Mouse (Mus musculus): Measurements from ENCODE around the gene Epha3. TPM values are rescaled to one million over a fixed set of nuclear protein-coding genes. Genes with fewer than 3 reads are reported as not detected.

The Epha3 gene
- polyA plus RNA-seq, 1 experiment from 2014 or later, result 5.5 TPM

DNA sequence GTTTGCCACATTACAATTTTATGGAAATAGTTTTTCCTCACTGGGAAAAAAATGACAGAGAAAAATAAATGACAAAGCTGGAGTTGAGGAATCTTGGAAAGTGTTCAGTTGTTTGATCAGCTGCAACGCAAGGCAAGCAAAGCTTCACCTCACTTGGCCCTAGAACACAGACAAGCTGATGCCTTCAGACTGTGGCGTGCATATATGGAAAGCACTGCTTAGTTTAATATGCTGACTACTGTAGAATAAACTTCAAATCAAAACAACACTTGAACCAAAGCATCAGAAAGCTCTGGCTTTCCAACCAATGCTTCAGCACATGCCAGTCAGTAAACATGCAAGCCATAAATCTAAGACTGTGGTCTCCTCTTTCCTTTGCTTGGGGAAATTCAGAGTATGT is 65.6 kb downstream of the Epha3 start:
- Histone ChIP-seq H3K36me3 (ENCODE audit: control insufficient read depth, insufficient read depth, low read length) (no peaks in the 10 kb centered on the region), H3K9ac (ENCODE audit: low read depth, low read length) (no peak overlapping the region), H3K27ac (ENCODE audit: low read length) (no peak overlapping the region), H3K9me3 (ENCODE audit: control insufficient read depth, low read length) (no peaks in the 10 kb centered on the region), H3K4me3 (ENCODE audit: low read length) (no peak overlapping the region), H3K4me2 (ENCODE audit: low read depth, low read length) (no peak overlapping the region), H3K4me1 (ENCODE audit: control insufficient read depth, insufficient read depth, low read length) (no peaks in the 10 kb centered on the region), H3K27me3 (replicated peaks; ENCODE audit: control insufficient read depth, insufficient read depth, low read length) (no peaks in the 10 kb centered on the region)
- no peak for ATAC-seq
- WGBS, result 58% methylated on average over 2 of the region's 2 CpGs

DNA sequence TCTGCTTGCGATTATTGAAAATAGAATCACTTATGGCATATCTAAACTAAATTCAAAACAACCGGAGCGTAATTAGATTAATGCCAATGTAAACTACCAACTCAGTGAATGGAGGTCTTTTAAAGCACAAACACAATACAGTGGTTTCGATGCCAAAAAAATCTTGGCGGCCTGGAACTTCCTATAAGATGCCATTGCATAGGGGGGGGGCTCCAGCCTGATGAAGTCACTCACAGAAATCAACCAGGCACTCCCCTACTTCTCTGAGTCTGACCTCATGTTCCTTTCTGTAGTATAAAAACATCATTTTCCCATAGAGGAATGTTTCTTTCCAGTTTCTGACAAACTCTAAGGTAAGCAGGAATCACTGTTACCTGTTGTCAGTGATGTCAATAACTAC is 69.7 kb downstream of the Epha3 start:
- no peak overlapping the region for H3K4me3 ChIP-seq (ENCODE audit: low read length)
- WGBS, result 76% methylated on average over 5 of the region's 5 CpGs
- no peak overlapping the region for H3K27ac ChIP-seq (ENCODE audit: low read length)
- H3K27me3 ChIP-seq (replicated peaks; ENCODE audit: control insufficient read depth, insufficient read depth, low read length), result no peaks in the 10 kb centered on the region
- no peak for ATAC-seq
- H3K9me3 ChIP-seq (ENCODE audit: control insufficient read depth, low read length), result no peaks in the 10 kb centered on the region
- H3K9ac ChIP-seq (ENCODE audit: low read depth, low read length), result no peak overlapping the region
- H3K4me1 ChIP-seq (ENCODE audit: control insufficient read depth, insufficient read depth, low read length), result no peaks in the 10 kb centered on the region
- H3K4me2 ChIP-seq (ENCODE audit: low read depth, low read length), result no peak overlapping the region
- no peaks in the 10 kb centered on the region for H3K36me3 ChIP-seq (ENCODE audit: control insufficient read depth, insufficient read depth, low read length)

DNA sequence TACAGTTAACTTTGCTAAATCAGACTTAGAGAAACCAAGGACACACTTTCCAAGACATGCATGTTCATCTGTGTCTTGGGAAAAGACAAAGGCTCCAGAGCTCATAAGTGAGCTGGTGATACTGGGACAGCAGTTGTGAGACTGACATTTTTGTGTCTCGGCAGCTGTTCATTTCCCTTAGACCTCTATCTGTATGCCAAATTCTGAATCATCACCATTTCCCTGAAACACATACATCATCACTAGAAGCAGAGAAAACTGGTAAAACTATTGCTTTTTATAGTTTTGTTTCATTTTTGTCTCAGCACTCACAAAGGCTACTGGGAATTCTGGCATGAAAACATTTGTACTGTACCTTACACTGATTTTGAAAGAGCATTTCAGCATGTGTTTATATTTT is 70.2 kb downstream of the Epha3 start:
- Histone ChIP-seq H3K27me3 (replicated peaks; ENCODE audit: control insufficient read depth, insufficient read depth, low read length) (no peaks in the 10 kb centered on the region), H3K27ac (ENCODE audit: low read length) (no peak overlapping the region), H3K4me3 (ENCODE audit: low read length) (no peak overlapping the region), H3K36me3 (ENCODE audit: control insufficient read depth, insufficient read depth, low read length) (no peaks in the 10 kb centered on the region), H3K4me1 (ENCODE audit: control insufficient read depth, insufficient read depth, low read length) (no peaks in the 10 kb centered on the region), H3K9me3 (ENCODE audit: control insufficient read depth, low read length) (no peaks in the 10 kb centered on the region), H3K4me2 (ENCODE audit: low read depth, low read length) (no peak overlapping the region), H3K9ac (ENCODE audit: low read depth, low read length) (no peak overlapping the region)
- ATAC-seq, result no peak
- WGBS, result 74% methylated on average over 1 of the region's 1 CpGs

DNA sequence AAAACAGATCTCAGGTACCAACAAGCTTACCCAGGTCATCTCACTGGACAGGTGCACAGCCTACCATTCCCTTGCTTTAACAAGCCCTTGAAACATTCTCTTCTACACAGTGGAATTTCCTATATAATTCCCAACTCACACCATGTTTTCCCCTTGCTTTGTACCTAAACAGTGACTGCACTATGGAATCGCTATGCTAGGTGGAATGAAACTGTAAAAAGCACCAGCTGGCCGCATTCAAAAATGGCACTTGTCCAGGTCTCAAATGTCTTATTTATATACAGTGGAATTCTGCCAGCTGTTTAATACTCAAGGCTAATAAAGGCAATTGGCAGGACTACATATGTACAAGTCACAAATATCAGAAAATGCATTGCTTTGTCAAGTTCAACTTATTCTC is 71.9 kb downstream of the Epha3 start:
- 33% methylated on average over 2 of the region's 2 CpGs for WGBS
- no peak for ATAC-seq

DNA sequence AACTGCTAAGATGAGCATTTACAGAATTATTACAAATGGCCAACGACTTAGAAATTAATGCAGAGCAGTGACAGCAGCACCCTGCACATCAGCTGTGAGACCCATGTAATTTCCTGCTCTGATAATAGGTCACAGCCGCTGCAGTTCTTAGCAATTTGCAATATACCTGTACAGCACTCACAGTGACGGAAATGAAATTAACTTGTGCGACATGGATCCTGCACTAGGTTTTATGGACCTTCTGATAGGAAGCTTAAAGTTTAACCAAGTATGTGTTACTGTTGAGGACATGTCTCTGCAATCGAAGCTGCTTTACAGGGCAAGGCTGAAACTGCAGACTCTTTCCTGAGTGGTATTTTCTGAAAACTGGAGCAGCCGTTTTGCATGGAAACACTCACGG is 80.4 kb downstream of the Epha3 start:
- no peaks in the 10 kb centered on the region for H3K27me3 ChIP-seq (replicated peaks; ENCODE audit: control insufficient read depth, insufficient read depth, low read length)
- 40% methylated on average over 7 of the region's 7 CpGs for WGBS
- H3K36me3 ChIP-seq (ENCODE audit: control insufficient read depth, insufficient read depth, low read length), result no peaks in the 10 kb centered on the region
- ATAC-seq, result peak; percentile 100
- no peaks in the 10 kb centered on the region for H3K9me3 ChIP-seq (ENCODE audit: control insufficient read depth, low read length)
- no peak overlapping the region for H3K4me2 ChIP-seq (ENCODE audit: low read depth, low read length)
- no peaks in the 10 kb centered on the region for H3K4me1 ChIP-seq (ENCODE audit: control insufficient read depth, insufficient read depth, low read length)
- no peak overlapping the region for H3K27ac ChIP-seq (ENCODE audit: low read length)
- H3K4me3 ChIP-seq (ENCODE audit: low read length), result no peak overlapping the region
- H3K9ac ChIP-seq (ENCODE audit: low read depth, low read length), result no peak overlapping the region

More for the DNA sequence above, 71.9 kb downstream of the Epha3 start:
- no peaks in the 10 kb centered on the region for H3K4me1 ChIP-seq (ENCODE audit: control insufficient read depth, insufficient read depth, low read length)
- no peaks in the 10 kb centered on the region for H3K27me3 ChIP-seq (replicated peaks; ENCODE audit: control insufficient read depth, insufficient read depth, low read length)
- H3K4me2 ChIP-seq (ENCODE audit: low read depth, low read length), result no peak overlapping the region
- H3K9me3 ChIP-seq (ENCODE audit: control insufficient read depth, low read length), result no peaks in the 10 kb centered on the region
- no peaks in the 10 kb centered on the region for H3K36me3 ChIP-seq (ENCODE audit: control insufficient read depth, insufficient read depth, low read length)
- no peak overlapping the region for H3K9ac ChIP-seq (ENCODE audit: low read depth, low read length)
- H3K4me3 ChIP-seq (ENCODE audit: low read length), result no peak overlapping the region
- H3K27ac ChIP-seq (ENCODE audit: low read length), result no peak overlapping the region

DNA sequence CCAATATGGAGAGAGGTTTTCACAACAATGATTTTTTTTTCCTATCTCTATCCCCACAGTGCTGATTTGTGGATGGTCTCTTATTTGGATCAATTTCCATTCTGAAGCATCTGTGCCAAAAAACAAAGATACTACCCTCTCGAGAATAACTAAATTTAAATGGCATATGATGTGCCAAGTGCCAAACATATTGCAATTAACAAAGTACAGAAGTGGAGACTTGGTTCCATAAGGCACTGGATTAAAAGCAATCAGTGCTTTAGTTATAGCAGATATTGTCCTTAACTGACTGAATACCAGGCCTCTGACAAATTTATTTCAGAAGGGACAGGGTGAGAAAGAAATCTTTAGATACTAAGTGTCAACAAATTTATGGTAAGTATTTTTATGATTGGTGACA is 81.9 kb downstream of the Epha3 start:
- WGBS, result 74% methylated on average over 1 of the region's 1 CpGs

DNA sequence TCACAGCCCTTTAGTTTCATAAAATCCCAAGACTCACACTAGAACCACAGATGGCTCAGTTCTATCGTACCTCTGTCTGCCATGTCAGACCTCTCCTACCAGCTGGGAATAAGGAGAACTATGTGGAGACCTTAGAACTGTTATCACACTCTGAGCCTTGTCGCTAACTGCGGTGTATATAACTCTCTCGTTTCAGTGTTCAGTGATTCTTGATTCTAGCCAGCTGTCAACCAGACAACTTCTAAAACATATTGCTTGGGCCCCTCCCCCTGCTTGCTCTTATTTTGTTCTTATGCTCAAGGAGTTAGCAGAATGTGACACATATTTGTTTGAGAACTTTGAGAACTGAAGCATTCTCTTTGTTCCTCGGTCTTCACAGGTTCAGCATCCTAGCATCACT is 83.8 kb downstream of the Epha3 start:
- ATAC-seq, result no peak
- Histone ChIP-seq H3K4me3 (ENCODE audit: low read length) (no peak overlapping the region), H3K9ac (ENCODE audit: low read depth, low read length) (no peak overlapping the region), H3K36me3 (ENCODE audit: control insufficient read depth, insufficient read depth, low read length) (no peaks in the 10 kb centered on the region), H3K4me1 (ENCODE audit: control insufficient read depth, insufficient read depth, low read length) (no peaks in the 10 kb centered on the region), H3K9me3 (ENCODE audit: control insufficient read depth, low read length) (no peaks in the 10 kb centered on the region), H3K27ac (ENCODE audit: low read length) (no peak overlapping the region), H3K4me2 (ENCODE audit: low read depth, low read length) (no peak overlapping the region), H3K27me3 (replicated peaks; ENCODE audit: control insufficient read depth, insufficient read depth, low read length) (no peaks in the 10 kb centered on the region)
- 74% methylated on average over 5 of the region's 5 CpGs for WGBS

More for the DNA sequence above, 81.9 kb downstream of the Epha3 start:
- Histone ChIP-seq H3K4me2 (ENCODE audit: low read depth, low read length) (no peak overlapping the region), H3K4me3 (ENCODE audit: low read length) (no peak overlapping the region), H3K27me3 (replicated peaks; ENCODE audit: control insufficient read depth, insufficient read depth, low read length) (no peaks in the 10 kb centered on the region), H3K9me3 (ENCODE audit: control insufficient read depth, low read length) (no peaks in the 10 kb centered on the region), H3K9ac (ENCODE audit: low read depth, low read length) (no peak overlapping the region), H3K4me1 (ENCODE audit: control insufficient read depth, insufficient read depth, low read length) (no peaks in the 10 kb centered on the region), H3K27ac (ENCODE audit: low read length) (no peak overlapping the region), H3K36me3 (ENCODE audit: control insufficient read depth, insufficient read depth, low read length) (no peaks in the 10 kb centered on the region)
- no peak for ATAC-seq

DNA sequence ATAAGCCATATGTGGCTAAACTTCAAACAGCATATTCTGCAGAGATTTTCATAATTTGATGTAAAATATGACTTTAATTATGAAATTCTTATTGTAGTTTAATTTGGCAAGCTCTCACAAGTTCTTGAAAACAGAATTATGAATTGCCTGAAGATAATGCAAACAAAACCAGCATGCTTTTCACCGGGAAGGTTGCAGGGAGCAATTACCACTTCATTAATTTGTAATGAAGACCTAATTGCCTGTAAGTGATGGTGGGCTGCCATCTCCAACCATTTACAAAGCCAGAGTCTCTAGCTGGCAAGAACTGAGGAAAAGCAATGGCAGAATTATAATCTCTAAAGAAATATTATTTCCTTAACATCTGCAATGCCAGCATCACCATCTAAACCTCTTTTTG is 86.2 kb downstream of the Epha3 start:
- H3K27ac ChIP-seq (ENCODE audit: low read length), result no peak overlapping the region
- H3K36me3 ChIP-seq (ENCODE audit: control insufficient read depth, insufficient read depth, low read length), result no peaks in the 10 kb centered on the region
- no peaks in the 10 kb centered on the region for H3K4me1 ChIP-seq (ENCODE audit: control insufficient read depth, insufficient read depth, low read length)
- H3K4me2 ChIP-seq (ENCODE audit: low read depth, low read length), result no peak overlapping the region
- no peak overlapping the region for H3K4me3 ChIP-seq (ENCODE audit: low read length)
- H3K9ac ChIP-seq (ENCODE audit: low read depth, low read length), result no peak overlapping the region
- H3K9me3 ChIP-seq (ENCODE audit: control insufficient read depth, low read length), result no peaks in the 10 kb centered on the region
- WGBS, result 59% methylated on average over 1 of the region's 1 CpGs
- H3K27me3 ChIP-seq (replicated peaks; ENCODE audit: control insufficient read depth, insufficient read depth, low read length), result no peaks in the 10 kb centered on the region
- ATAC-seq, result no peak

DNA sequence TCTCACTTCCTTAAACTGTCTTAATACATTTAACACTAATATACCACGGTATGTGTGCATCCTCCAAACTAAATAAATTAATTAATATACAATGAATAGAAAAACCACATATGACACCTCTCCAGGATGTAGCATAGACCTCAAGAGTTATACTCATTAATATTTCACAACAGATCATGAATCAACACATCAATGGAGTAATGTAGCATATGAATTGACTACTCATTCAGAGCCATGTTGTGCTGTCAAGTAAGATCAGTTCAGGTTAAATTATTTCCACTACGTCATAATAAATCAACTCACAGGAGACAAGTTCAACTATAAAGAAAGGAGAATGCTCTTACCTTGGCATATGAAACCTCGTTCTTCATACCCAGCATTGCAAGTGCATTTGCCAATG is 91.4 kb downstream of the Epha3 start:
- no peak for ATAC-seq
- Histone ChIP-seq H3K9ac (ENCODE audit: low read depth, low read length) (no peak overlapping the region), H3K27me3 (replicated peaks; ENCODE audit: control insufficient read depth, insufficient read depth, low read length) (no peaks in the 10 kb centered on the region), H3K4me1 (ENCODE audit: control insufficient read depth, insufficient read depth, low read length) (no peaks in the 10 kb centered on the region), H3K36me3 (ENCODE audit: control insufficient read depth, insufficient read depth, low read length) (no peaks in the 10 kb centered on the region), H3K27ac (ENCODE audit: low read length) (no peak overlapping the region), H3K9me3 (ENCODE audit: control insufficient read depth, low read length) (no peaks in the 10 kb centered on the region), H3K4me3 (ENCODE audit: low read length) (no peak overlapping the region), H3K4me2 (ENCODE audit: low read depth, low read length) (no peak overlapping the region)
- 94% methylated on average over 3 of the region's 3 CpGs for WGBS

DNA sequence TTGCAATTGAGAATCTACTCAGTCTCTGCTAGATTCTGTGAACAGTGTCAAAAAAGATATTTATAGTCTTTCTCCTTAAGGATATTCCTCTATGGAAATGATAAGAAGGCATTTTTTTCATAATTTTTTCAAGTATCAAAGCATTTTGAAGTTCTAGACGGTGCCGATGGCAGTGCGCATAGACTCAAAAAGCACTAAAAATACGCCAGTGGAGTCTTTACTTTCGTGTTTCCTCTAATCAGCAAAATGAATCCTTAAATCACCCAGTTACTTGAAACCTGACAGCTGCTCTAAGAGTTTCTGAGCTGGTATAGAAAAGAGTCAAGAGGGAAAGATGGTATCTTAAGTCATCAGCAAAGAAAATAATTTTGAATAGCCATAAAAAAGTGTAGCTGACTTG is 96.4 kb downstream of the Epha3 start:
- Histone ChIP-seq H3K9me3 (ENCODE audit: control insufficient read depth, low read length) (no peaks in the 10 kb centered on the region), H3K4me1 (ENCODE audit: control insufficient read depth, insufficient read depth, low read length) (no peaks in the 10 kb centered on the region), H3K9ac (ENCODE audit: low read depth, low read length) (no peak overlapping the region), H3K27ac (ENCODE audit: low read length) (no peak overlapping the region), H3K27me3 (replicated peaks; ENCODE audit: control insufficient read depth, insufficient read depth, low read length) (no peaks in the 10 kb centered on the region), H3K36me3 (ENCODE audit: control insufficient read depth, insufficient read depth, low read length) (no peaks in the 10 kb centered on the region), H3K4me2 (ENCODE audit: low read depth, low read length) (no peak overlapping the region), H3K4me3 (ENCODE audit: low read length) (no peak overlapping the region)
- 78% methylated on average over 5 of the region's 5 CpGs for WGBS
- ATAC-seq, result no peak
